Mouse (Mus musculus) hindbrain, embryonic 10.5 days (tissue): ENCODE data around the gene Bscl2. TPM values are rescaled to one million over a fixed set of nuclear protein-coding genes. Genes with fewer than 3 reads are reported as not detected.

Experiments
- DNase-seq: peaks from one replicate; pipeline ENCODE4 v3.0.0-alpha.2; 2017; ENCODE audit warnings: low spot score
- H3K27ac ChIP-seq: fragments of 300-500 bp; sonication (generic); 2 replicates; pipeline ENCODE4 v1.5.1; 2016; ENCODE audit warnings: mild to moderate bottlenecking, moderate library complexity
- H3K27me3 ChIP-seq: fragments of 300-500 bp; sonication (generic); 2 replicates; pipeline ENCODE4 v1.6.1; 2016; ENCODE audit warnings: mild to moderate bottlenecking; ENCODE audit not compliant: poor library complexity, insufficient read depth, severe bottlenecking
- H3K36me3 ChIP-seq: fragments of 300-500 bp; sonication (generic); 2 replicates; pipeline ENCODE4 v1.6.1; 2016; ENCODE audit warnings: mild to moderate bottlenecking, moderate library complexity
- H3K4me1 ChIP-seq: fragments of 300-500 bp; sonication (generic); replicated peaks from 2 replicates; pipeline ENCODE4 v1.6.1; 2016; ENCODE audit warnings: mild to moderate bottlenecking
- H3K4me3 ChIP-seq: fragments of 300-500 bp; sonication (generic); 2 replicates; pipeline ENCODE4 v1.5.1; 2016; ENCODE audit warnings: mild to moderate bottlenecking, moderate library complexity
- H3K9me3 ChIP-seq: fragments of 300-500 bp; sonication (generic); 2 replicates; pipeline ENCODE4 v1.6.1; 2016; ENCODE audit warnings: mild to moderate bottlenecking, moderate library complexity
- WGBS: fragments of 180-500 bp; shearing (Covaris S2); methylation state at CpG from one replicate; pipeline ENCODE4 v1.1.7; 2016; 5-methylcytosine and 5-hydroxymethylcytosine counted together
- polyA plus RNA-seq: library from polyadenylated mRNA; unstranded; fragments of >200 nt; fragmentation: Nextera tagmentation; extraction: Ambion mirVana; gene quantifications from 2 replicates; pipeline ENCODE4 v1.2.1, GENCODE M21; 2016

Bscl2 gene
- polyA plus RNA-seq = 55.8 and 64.3 TPM in 2 replicates

GRCm38 (mm10) chr19:8837251-8837791 lies at the start of gene Bscl2:
TSS of gene Bscl2 (plus strand) at chr19:8837467.
- H3K27ac ChIP-seq = peak within 1 kb of the TSS; percentile 98
- peaks cover 44% of the 10 kb centered on the region for H3K4me1 ChIP-seq
- under 1% methylated on average over 38 of the region's 38 CpGs for WGBS
- H3K4me3 ChIP-seq = peak within 1 kb of the TSS; percentile 63
- peaks cover 55% of the 10 kb centered on the region for H3K36me3 ChIP-seq
- no peaks in the 10 kb centered on the region for H3K27me3 ChIP-seq
- peak; percentile 89 for DNase-seq
- H3K9me3 ChIP-seq = no peaks in the 10 kb centered on the region

GRCm38 (mm10) chr19:8788521-8788920 lies 48.7 kb upstream of the Bscl2 start:
- Histone ChIP-seq H3K4me1 (peaks cover 23% of the 10 kb centered on the region), H3K9me3 (peaks cover 2% of the 10 kb centered on the region; the same call in 1 of the 2 replicates), H3K36me3 (peaks cover 40% of the 10 kb centered on the region), H3K4me3 (no peak overlapping the region), H3K27ac (no peak overlapping the region), H3K27me3 (no peaks in the 10 kb centered on the region)
- WGBS = 24% methylated on average over 3 of the region's 3 CpGs
- DNase-seq = peak; percentile 18

GRCm38 (mm10) chr19:8789171-8789570 lies 48.1 kb upstream of the Bscl2 start:
- Histone ChIP-seq H3K36me3 (peaks cover 40% of the 10 kb centered on the region), H3K4me3 (no peak overlapping the region), H3K27me3 (no peaks in the 10 kb centered on the region), H3K9me3 (peaks cover 2% of the 10 kb centered on the region; the same call in 1 of the 2 replicates), H3K4me1 (peaks cover 23% of the 10 kb centered on the region), H3K27ac (no peak overlapping the region)
- DNase-seq = no peak
- WGBS = 69% methylated on average over 1 of the region's 1 CpGs

GRCm38 (mm10) chr19:8790171-8790570 lies 47.1 kb upstream of the Bscl2 start:
- H3K4me1 ChIP-seq = peaks cover 19% of the 10 kb centered on the region
- H3K27me3 ChIP-seq = no peaks in the 10 kb centered on the region
- H3K36me3 ChIP-seq = peaks cover 47% of the 10 kb centered on the region
- DNase-seq = no peak
- H3K4me3 ChIP-seq = no peak overlapping the region
- peaks cover 2% of the 10 kb centered on the region; the same call in 1 of the 2 replicates for H3K9me3 ChIP-seq
- H3K27ac ChIP-seq = no peak overlapping the region
- WGBS = 84% methylated on average over 7 of the region's 7 CpGs

GRCm38 (mm10) chr19:8798264-8798946 lies 38.9 kb upstream of the Bscl2 start, which contains the start of gene Polr2g:
TSS of gene Polr2g (minus strand) at chr19:8798577.
- Histone ChIP-seq H3K27me3 (no peaks in the 10 kb centered on the region), H3K36me3 (peaks cover 34% of the 10 kb centered on the region), H3K27ac (peak within 1 kb of the TSS; percentile 91), H3K4me3 (peak within 1 kb of the TSS; percentile 86), H3K4me1 (peaks cover 29% of the 10 kb centered on the region), H3K9me3 (peaks cover 1% of the 10 kb centered on the region; the same call in 1 of the 2 replicates)
- DNase-seq = peak; percentile 88
- WGBS = 1% methylated on average over 25 of the region's 25 CpGs

- H3K27ac ChIP-seq = peak overlapping the region; percentile 91; the same call in 1 of the 2 replicates
- DNase-seq = no peak
- H3K4me1 ChIP-seq = peaks cover 34% of the 10 kb centered on the region
- H3K36me3 ChIP-seq = peaks cover 34% of the 10 kb centered on the region
- peak overlapping the region; percentile 86; the same call in 1 of the 2 replicates for H3K4me3 ChIP-seq
- H3K9me3 ChIP-seq = no peaks in the 10 kb centered on the region
- H3K27me3 ChIP-seq = no peaks in the 10 kb centered on the region
These were observed 38.3 kb upstream of the Bscl2 start for GRCm38 (mm10) chr19:8798947-8799315.

GRCm38 (mm10) chr19:8802130-8802821 lies 35.0 kb upstream of the Bscl2 start, which contains the start of gene Zbtb3:
TSS of gene Zbtb3 (plus strand) at chr19:8802555.
- H3K36me3 ChIP-seq = peaks cover 41% of the 10 kb centered on the region
- peak within 1 kb of the TSS; percentile 94 for H3K27ac ChIP-seq
- peaks cover 32% of the 10 kb centered on the region for H3K4me1 ChIP-seq
- under 1% methylated on average over 30 of the region's 30 CpGs for WGBS
- DNase-seq = peak; percentile 96
- H3K9me3 ChIP-seq = no peaks in the 10 kb centered on the region
- no peaks in the 10 kb centered on the region for H3K27me3 ChIP-seq
- peak within 1 kb of the TSS; percentile 69 for H3K4me3 ChIP-seq

- H3K4me3 ChIP-seq = peak overlapping the region; percentile 69
- no peak for DNase-seq
- 91% methylated on average over 9 of the region's 9 CpGs for WGBS
- H3K9me3 ChIP-seq = no peaks in the 10 kb centered on the region
- H3K36me3 ChIP-seq = peaks cover 52% of the 10 kb centered on the region
- H3K27ac ChIP-seq = peak overlapping the region; percentile 94
- peaks cover 25% of the 10 kb centered on the region for H3K4me1 ChIP-seq
- no peaks in the 10 kb centered on the region for H3K27me3 ChIP-seq
These were observed 34.0 kb upstream of the Bscl2 start for GRCm38 (mm10) chr19:8803204-8803780.

GRCm38 (mm10) chr19:8803879-8804660 lies 33.2 kb upstream of the Bscl2 start:
- Histone ChIP-seq H3K27ac (no peak overlapping the region), H3K9me3 (no peaks in the 10 kb centered on the region), H3K4me3 (0 out of 2 replicates have a peak overlapping the region, but pooled peaks have one; percentile 69), H3K27me3 (no peaks in the 10 kb centered on the region), H3K36me3 (peaks cover 59% of the 10 kb centered on the region), H3K4me1 (peaks cover 19% of the 10 kb centered on the region)
- WGBS = 90% methylated on average over 11 of the region's 11 CpGs
- DNase-seq = no peak

GRCm38 (mm10) chr19:8806810-8807209 lies 30.5 kb upstream of the Bscl2 start:
- Histone ChIP-seq H3K9me3 (no peaks in the 10 kb centered on the region), H3K4me3 (no peak overlapping the region), H3K36me3 (peaks cover 86% of the 10 kb centered on the region)

GRCm38 (mm10) chr19:8815812-8816211 lies 21.5 kb upstream of the Bscl2 start:
- 90% methylated on average over 11 of the region's 11 CpGs for WGBS
- no peak overlapping the region for H3K4me3 ChIP-seq

More at GRCm38 (mm10) chr19:8806810-8807209, 30.5 kb upstream of the Bscl2 start:
- DNase-seq = no peak
- WGBS = 91% methylated on average over 5 of the region's 5 CpGs
- H3K4me1 ChIP-seq = peaks cover 16% of the 10 kb centered on the region
- no peaks in the 10 kb centered on the region for H3K27me3 ChIP-seq
- no peak overlapping the region for H3K27ac ChIP-seq

GRCm38 (mm10) chr19:8817001-8817400 lies 20.3 kb upstream of the Bscl2 start:
- no peak for DNase-seq
- Histone ChIP-seq H3K4me3 (peak overlapping the region; percentile 100), H3K4me1 (peaks cover 36% of the 10 kb centered on the region), H3K27ac (no peak overlapping the region), H3K36me3 (peaks cover 55% of the 10 kb centered on the region), H3K27me3 (no peaks in the 10 kb centered on the region), H3K9me3 (no peaks in the 10 kb centered on the region)
- WGBS = 83% methylated on average over 3 of the region's 3 CpGs

More at GRCm38 (mm10) chr19:8815812-8816211, 21.5 kb upstream of the Bscl2 start:
- no peak for DNase-seq
- Histone ChIP-seq H3K9me3 (no peaks in the 10 kb centered on the region), H3K27me3 (no peaks in the 10 kb centered on the region), H3K36me3 (peaks cover 62% of the 10 kb centered on the region), H3K27ac (no peak overlapping the region), H3K4me1 (peaks cover 27% of the 10 kb centered on the region)
